Mouse (Mus musculus): ENCODE measurements around the gene Rpl7l1.

The Rpl7l1 gene

GRCm38 (mm10) chr17:46734055-46734454, 48.4 kb downstream of the Rpl7l1 start:
- no peak for DNase-seq

- peak; percentile 82 for DNase-seq
Measured at GRCm38 (mm10) chr17:46728904-46729318, 53.6 kb downstream of the Rpl7l1 start, which contains the start of gene Gnmt. Gnmt (minus strand) TSS chr17:46729168.

GRCm38 (mm10) chr17:46728496-46728895, 54.0 kb downstream of the Rpl7l1 start:
- DNase-seq = no peak

GRCm38 (mm10) chr17:46728021-46728420, 54.5 kb downstream of the Rpl7l1 start:
- DNase-seq = no peak

- DNase-seq = no peak
Measured at GRCm38 (mm10) chr17:46727271-46727670, 55.2 kb downstream of the Rpl7l1 start.

GRCm38 (mm10) chr17:46725731-46726645, 56.5 kb downstream of the Rpl7l1 start:
- DNase-seq = peak; percentile 77

- DNase-seq = peak; percentile 42
Measured at GRCm38 (mm10) chr17:46725273-46725672, 57.2 kb downstream of the Rpl7l1 start.

GRCm38 (mm10) chr17:46724477-46725084, 57.9 kb downstream of the Rpl7l1 start:
- DNase-seq = no peak

All from cerebellum, adult 8-10 months (tissue).